Mouse (Mus musculus) testis, adult 2 months (tissue): ENCODE measurements around the gene Fam187a. TPM values are rescaled to one million over a fixed set of nuclear protein-coding genes. Genes with fewer than 3 reads are reported as not detected.

ENCODE experiments used
- H3K27ac ChIP-seq: fragments of 200-500 bp; 2 replicates; pipeline ENCODE4 v1.5.1; 2012; ENCODE audit warnings: low read depth, low read length; ENCODE audit not compliant: control insufficient read depth, insufficient read depth
- H3K27me3 ChIP-seq: fragments of 200-500 bp; 2 replicates; pipeline ENCODE4 v1.6.1; 2012; ENCODE audit warnings: mild to moderate bottlenecking, low read length, moderate library complexity; ENCODE audit not compliant: control insufficient read depth, insufficient read depth
- H3K36me3 ChIP-seq: fragments of 200-500 bp; 2 replicates; pipeline ENCODE4 v1.6.1; 2012; ENCODE audit warnings: mild to moderate bottlenecking, low read length; ENCODE audit not compliant: control insufficient read depth, insufficient read depth
- H3K4me1 ChIP-seq: fragments of 200-500 bp; 2 replicates; pipeline ENCODE4 v1.6.1; 2012; ENCODE audit warnings: low read length; ENCODE audit not compliant: control insufficient read depth, insufficient read depth
- H3K4me3 ChIP-seq: fragments of 200-500 bp; 2 replicates; pipeline ENCODE4 v1.5.1; 2012; ENCODE audit warnings: low read depth, mild to moderate bottlenecking, low read length, moderate library complexity, mixed read lengths; ENCODE audit not compliant: control insufficient read depth
- CTCF ChIP-seq: fragments of 200-500 bp; IDR thresholded peaks from 2 replicates; pipeline ENCODE4 v1.5.1; 2012; ENCODE audit warnings: low read depth, mild to moderate bottlenecking, inconsistent platforms, low read length, moderate library complexity; ENCODE audit not compliant: control insufficient read depth, insufficient read depth, insufficient replicate concordance
- POLR2A ChIP-seq: fragments of 200-500 bp; IDR thresholded peaks from 2 replicates; pipeline ENCODE4 v1.6.1; 2012; ENCODE audit warnings: low read depth, mild to moderate bottlenecking, inconsistent platforms, low read length, moderate library complexity; ENCODE audit not compliant: control insufficient read depth
- polyA plus RNA-seq: library from polyadenylated mRNA; depleted of rRNA; stranded (reverse); fragments of >200 nt; gene quantifications from 2 replicates; pipeline ENCODE4 v1.2.3, GENCODE M21; 2012

Gene Fam187a
- polyA plus RNA-seq, 1 experiment, result 19.2 TPM

DNA sequence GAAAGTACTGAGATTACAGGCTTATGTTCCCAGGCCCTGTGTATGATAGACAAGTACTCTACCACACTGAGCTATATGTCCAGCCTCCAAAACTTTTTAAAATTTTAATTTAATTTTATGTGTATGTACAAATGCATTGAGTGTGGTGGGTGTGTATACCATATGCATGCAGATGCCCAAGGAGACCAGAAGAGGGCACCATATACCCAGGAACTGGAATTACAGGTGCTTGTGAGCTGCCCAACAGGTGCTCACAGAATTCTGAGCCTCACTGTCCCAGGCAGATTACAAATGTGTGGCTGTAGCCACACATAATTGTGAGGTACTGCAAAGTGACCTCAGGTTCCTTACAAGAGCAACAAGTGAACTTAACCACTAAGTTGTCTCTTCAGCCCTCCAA lies 31.2 kb upstream of the Fam187a start:
- TF ChIP-seq CTCF, result no peak; the same call in 1 of the 2 replicates
- no peak for TF ChIP-seq POLR2A
- no peaks in the 10 kb centered on the region for H3K27me3 ChIP-seq
- H3K27ac ChIP-seq, result no peak overlapping the region
- H3K4me1 ChIP-seq, result no peaks in the 10 kb centered on the region
- H3K36me3 ChIP-seq, result peaks cover 4% of the 10 kb centered on the region
- H3K4me3 ChIP-seq, result no peak overlapping the region

DNA sequence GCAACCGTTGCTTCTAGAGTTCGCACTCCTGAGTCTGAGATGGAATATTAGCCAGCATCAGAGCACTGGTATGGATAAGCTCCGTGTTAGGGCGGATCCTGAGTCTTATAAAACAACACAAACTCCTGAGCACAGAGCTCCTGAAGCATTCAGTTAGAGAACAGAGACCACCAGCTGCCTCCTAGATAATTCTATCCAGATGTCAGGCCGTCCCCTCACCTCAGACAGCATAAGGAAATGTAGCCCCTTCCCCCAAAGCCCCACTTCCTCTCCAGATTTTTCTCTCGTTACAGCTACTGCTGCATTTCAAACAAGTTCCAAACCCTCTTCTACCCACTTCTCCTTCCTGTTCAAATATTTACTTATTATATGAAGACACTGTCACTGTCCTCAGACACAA lies 29.0 kb upstream of the Fam187a start:
- no peaks in the 10 kb centered on the region for H3K27me3 ChIP-seq

DNA sequence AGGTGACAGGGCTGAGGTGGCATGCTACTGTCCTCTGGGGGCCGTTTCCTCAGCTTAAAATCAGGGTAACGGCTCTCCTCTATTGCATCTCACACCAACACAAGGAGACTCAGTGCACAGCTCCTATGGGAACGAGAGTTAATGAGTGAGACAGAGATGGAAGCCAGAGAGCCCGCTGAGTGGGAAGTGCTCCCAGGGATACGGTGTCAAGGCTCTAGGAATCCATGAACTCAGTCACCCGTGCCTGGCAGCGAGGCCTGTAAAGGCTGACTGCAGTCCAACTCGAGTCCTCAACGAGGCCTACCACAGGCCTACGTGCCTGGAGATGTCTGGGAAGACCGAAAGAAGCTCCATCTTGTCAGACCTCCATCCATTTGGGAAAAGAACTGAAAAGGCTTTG lies 26.0 kb upstream of the Fam187a start:
- Histone ChIP-seq H3K27ac (no peak overlapping the region), H3K36me3 (peaks cover 3% of the 10 kb centered on the region; the same call in 1 of the 2 replicates), H3K4me3 (no peak overlapping the region), H3K27me3 (no peaks in the 10 kb centered on the region), H3K4me1 (no peaks in the 10 kb centered on the region)
- TF ChIP-seq CTCF (no peak), POLR2A (no peak)

More for the DNA sequence above, 29.0 kb upstream of the Fam187a start:
- Histone ChIP-seq H3K27ac (no peak overlapping the region), H3K4me3 (no peak overlapping the region), H3K36me3 (peaks cover 2% of the 10 kb centered on the region), H3K4me1 (no peaks in the 10 kb centered on the region)
- TF ChIP-seq CTCF (no peak), POLR2A (no peak)

DNA sequence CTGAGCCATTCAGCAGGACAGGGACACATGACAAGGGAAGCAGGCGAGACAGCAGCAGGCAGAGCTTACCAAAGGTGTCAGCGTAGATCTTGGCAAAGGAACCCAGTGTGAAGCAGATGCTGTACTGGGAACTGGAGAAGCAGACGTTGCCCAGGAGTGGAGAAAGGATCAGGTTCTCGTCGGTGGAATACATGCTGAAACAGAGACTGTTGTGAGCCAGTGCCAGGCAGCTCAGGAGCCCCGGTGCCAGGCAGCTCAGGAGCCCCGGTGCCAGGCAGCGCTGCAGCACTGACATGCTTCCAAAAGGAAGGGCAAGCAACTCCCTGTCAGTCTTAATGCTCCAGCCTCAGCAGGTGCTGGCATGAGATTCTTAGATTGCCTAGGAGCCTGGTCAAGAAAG lies 25.0 kb upstream of the Fam187a start:
- no peak overlapping the region for H3K27ac ChIP-seq
- no peak for TF ChIP-seq POLR2A
- TF ChIP-seq CTCF, result no peak
- H3K4me3 ChIP-seq, result no peak overlapping the region
- no peaks in the 10 kb centered on the region for H3K27me3 ChIP-seq
- peaks cover 3% of the 10 kb centered on the region; the same call in 1 of the 2 replicates for H3K36me3 ChIP-seq
- H3K4me1 ChIP-seq, result no peaks in the 10 kb centered on the region

DNA sequence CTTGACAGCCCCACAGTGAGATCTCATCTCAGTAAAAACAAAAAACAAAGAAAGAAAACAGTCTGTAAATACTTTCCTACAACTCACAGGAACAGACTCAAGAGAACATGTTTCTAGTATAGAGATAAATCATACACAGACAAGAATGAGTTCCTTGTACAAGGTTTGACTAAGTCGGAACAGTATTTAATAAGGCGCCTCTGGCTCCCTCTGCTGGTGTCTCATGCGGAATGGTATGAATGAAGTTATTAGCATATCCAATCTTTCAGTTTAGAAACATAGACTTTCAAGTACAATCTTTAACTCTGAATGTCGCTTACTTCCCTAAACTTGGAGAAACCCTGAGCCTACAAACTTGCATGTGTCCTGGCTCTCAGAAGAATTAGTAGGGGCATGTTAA lies 20.7 kb upstream of the Fam187a start:
- Histone ChIP-seq H3K4me1 (no peaks in the 10 kb centered on the region), H3K4me3 (no peak overlapping the region), H3K27me3 (no peaks in the 10 kb centered on the region), H3K36me3 (peaks cover 3% of the 10 kb centered on the region; the same call in 1 of the 2 replicates), H3K27ac (no peak overlapping the region)
- no peak for TF ChIP-seq POLR2A
- TF ChIP-seq CTCF, result no peak

DNA sequence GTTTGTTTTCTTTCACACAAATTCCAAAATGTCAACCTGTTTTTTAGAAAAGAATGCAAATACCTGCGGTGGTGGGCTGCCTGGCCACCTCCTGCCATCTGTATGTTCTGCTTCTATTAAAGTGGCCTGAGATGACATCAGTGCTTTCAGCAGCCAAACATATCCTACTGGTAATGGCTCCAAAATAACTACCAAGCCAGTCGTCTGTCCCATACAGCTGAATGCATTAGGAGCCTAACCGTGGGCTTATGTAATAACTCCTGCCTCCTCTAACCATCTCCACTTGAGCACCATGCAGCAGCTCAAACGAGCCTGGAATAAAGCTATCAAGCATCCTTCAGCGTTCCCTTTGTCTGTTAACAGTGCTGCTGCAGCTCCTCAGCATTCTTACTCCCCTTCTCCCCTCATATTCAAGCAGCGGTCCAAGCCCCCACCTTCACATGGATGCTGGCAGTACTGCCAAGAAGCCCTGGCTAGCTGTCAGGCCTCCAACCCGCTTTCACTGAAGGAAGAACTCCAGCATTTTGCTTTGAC lies 10.1 kb upstream of the Fam187a start:
- no peak overlapping the region for H3K27ac ChIP-seq
- H3K4me1 ChIP-seq, result no peaks in the 10 kb centered on the region
- no peaks in the 10 kb centered on the region; the same call in 1 of the 2 replicates for H3K36me3 ChIP-seq
- TF ChIP-seq CTCF (no peak), POLR2A (no peak)
- no peaks in the 10 kb centered on the region for H3K27me3 ChIP-seq
- H3K4me3 ChIP-seq, result no peak overlapping the region

DNA sequence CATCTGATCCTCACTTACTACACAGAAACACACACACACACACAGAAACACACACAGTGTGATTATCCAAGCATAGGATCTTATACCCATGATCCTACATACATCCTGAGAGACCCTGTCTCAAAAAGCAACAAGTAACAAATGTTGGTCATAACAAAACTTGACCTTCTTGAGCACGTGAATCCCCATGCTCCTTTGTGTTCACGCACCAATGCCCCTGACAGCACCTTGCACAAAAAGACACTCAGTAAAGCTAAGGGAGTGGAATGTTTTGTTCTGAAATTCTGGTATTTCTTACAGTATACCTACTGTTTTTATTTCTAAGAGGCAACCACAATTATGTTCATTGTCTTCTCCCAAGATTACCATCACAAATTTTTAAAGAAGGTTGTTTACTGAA lies 5.4 kb upstream of the Fam187a start:
- TF ChIP-seq CTCF (no peak), POLR2A (no peak)
- H3K36me3 ChIP-seq, result no peaks in the 10 kb centered on the region
- no peak overlapping the region; the same call in 1 of the 2 replicates for H3K4me3 ChIP-seq
- no peaks in the 10 kb centered on the region for H3K27me3 ChIP-seq
- no peaks in the 10 kb centered on the region; the same call in 1 of the 2 replicates for H3K4me1 ChIP-seq
- no peak overlapping the region for H3K27ac ChIP-seq

DNA sequence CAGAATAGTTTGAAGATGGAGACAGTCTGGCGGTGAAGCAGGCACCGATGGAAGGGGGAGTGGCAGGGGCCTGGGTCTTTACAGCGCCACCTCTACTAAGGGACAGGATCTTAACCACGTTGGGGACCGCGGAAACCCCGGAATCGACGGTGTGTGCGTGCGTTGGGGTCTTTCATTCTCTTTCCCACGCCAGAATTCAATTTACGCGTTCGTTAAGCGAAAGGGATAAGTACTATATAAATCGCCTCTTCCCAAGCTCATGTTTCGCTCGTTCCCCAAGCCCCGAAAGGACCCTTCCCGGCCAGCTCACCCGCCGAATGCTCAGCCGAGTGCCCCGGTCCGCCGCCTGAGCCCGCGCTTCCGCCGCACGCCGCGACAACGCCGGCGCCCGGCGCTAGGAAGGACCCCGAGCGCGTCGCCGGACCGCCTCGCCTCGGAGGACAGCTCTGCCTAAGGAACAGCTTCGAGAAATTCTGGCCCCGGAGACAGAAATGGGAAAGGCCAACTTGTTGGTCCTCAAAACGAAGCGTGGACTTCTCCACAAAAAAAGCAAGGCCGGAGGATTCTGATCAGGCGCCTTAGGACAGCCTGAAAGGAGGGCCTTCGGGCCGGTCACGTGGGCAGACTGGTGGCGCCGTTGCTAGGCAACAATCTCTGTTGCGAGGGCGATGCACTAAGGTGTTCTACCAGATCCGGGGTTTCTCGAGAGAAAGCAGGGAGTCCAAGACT lies 4.2 kb upstream of the Fam187a start, which contains the start of the genes Eftud2 and Ccdc103:
Gene Eftud2 (minus strand): TSS at position 401 of the 729 bp plus-strand sequence.
Gene Ccdc103 (plus strand): TSS at position 620 of the 729 bp plus-strand sequence.
- Histone ChIP-seq H3K36me3 (no peaks in the 10 kb centered on the region), H3K27ac (peak within 1 kb of the TSS; percentile 92), H3K4me3 (peak within 1 kb of the TSS; percentile 86), H3K4me1 (peaks cover 3% of the 10 kb centered on the region), H3K27me3 (no peaks in the 10 kb centered on the region)
- no peak for TF ChIP-seq CTCF
- peak; percentile 60; the same call in 1 of the 2 replicates for TF ChIP-seq POLR2A
